Mouse (Mus musculus) retina, postnatal 7 days (tissue): ENCODE measurements at regions not wholly inside any gene's neighbourhood (a gene's known extent, or its start where the extent isn't known, plus 50 kb on each side); places are given as distances from the start of the nearest gene placed in this dataset.

Source experiments
- DNase-seq: peaks from one replicate; pipeline ENCODE4 v3.0.0-alpha.2; 2012; ENCODE audit warnings: low read depth, low spot score

DNA sequence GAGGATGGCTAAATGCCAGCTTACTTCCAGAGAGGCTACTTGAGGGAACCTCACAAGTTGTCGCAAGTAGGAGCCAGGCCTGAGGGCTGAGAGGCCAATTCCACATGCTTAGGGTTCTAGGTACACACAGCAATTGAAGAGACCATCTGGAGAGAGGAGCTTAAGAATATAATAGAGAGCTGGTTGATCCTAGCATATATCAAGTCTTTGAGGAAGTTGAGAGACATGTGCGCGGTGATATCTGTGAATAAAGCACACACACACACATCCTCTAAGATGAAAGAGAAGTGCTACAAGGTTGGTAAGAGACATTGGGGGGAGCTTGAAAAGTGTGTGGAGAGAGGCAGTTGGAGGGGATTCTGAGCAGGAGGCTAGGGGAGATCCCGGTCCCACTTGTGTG lies 189.5 kb downstream of the Zfp462 start:
- no peak for DNase-seq

DNA sequence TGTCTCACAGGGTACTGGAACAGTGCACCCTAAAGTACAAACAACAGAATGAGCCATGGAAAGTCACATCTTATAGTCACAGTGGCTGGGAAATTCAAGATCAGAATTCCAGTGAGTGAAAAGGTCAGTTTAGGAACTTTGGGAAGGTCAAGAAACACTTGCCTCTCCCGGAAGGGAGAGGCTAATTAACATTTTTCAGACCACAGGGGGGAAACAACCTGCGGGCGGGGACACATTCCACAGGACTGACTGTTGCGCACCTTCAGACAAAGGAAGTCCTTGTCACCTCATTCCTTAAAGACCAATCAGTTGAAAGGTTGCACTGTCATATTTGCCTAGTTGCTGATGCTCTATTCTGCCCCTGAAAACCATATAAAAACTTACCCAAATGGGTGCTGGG lies 189.9 kb downstream of the Zfp462 start:
- no peak for DNase-seq

DNA sequence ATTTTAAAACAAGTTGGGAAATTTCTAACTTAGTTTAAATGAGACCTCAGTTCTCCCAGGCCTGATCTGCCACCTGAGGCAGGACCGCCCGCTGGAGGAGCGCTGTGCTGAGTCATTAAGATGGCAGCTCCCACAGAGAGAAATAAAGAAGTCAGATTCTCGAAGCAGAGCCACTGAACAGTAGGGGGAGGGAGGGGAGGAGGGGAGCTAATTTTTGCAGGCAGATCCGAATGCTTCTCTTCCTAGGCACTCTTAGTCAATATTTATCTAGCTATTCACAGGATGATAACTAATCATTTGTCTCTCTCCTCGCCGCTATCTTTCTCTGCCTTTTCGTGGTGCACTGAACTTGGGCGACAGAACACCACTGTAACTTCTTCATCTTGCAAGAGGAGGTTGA lies 191.4 kb downstream of the Zfp462 start:
- no peak for DNase-seq

DNA sequence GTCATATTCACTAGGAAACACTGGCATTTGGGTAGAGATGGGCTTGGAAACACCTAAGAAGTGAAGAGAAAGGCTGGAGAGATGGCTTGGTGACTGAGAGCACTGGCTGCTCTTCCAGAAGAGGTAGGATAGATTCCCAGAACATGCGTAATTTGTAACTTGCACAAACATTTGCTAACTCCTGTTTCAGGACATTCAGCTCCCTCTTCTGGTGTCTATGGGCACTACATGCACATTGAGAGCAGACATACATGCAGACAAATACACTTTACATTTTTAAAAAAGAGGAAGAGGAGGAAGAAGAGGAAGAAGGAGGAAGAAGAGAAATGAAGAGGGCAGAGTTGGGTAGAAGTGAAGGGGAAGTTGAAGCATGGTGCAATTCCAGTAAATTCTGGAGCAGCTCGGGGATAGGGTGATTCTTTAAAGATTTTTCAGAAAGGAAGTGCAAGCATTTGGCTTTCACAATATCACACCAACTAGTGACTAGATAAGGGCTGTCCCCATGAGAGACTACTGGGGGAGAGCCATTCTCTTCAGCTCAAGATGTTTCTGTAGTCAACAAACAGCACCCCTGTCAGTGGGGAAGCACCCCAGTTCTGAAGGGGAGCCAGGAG lies 193.0 kb downstream of the Zfp462 start:
- DNase-seq = no peak

DNA sequence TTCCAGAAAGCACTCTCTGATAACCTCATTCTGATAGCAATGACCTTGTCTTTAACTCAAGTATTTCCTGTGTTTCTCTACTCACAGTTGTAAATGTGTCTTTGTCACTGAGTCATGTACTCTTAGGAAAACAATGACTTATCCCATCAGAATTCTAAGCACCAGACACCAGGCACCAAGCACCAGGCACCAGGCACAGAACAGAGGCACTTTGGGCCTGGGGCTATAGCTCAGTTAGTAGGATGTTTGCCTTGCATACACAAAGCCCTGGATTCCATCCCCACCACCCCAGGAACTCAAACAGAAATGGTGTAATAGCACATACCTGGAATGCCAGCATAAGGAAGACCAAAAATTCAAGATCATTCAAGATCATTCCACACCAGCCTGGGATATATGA lies 196.5 kb downstream of the Zfp462 start:
- DNase-seq = no peak

DNA sequence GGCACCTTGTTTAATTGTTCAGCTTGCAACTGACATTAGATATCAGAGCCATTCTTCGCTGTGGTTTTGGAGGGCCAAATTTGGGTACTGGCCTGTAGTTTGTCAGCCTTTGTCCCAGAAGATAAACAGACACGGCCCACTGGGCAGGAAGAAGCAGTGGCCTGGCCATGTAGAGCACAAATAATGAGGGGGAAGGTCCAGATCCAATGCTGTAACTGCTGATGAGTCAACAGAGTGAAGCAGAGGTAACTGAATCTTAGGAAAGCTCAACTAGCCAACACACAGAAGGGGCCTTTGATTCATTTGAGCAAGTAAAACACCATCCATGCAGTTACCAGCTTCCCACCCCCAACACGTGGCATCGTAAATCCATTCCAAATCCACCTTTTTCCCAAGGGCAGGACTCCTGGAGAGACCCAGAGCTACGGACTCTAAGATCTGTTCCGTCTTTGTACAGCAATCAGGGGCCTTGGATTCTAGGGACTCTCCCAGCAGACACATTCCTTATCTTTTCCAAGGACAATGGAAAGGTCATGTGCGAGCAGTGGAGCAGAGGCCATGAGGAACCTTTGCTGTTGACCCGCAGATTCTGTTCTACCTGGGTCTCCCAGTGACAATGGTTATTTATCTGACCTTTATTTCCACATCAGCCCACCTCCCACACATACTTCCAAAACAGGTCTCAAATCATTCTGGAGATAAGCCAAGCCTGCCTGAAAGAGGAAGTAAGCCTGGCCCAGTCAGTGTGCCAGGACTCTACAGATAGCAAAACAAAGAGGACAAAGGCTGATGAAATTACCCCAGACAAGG lies 197.3 kb downstream of the Zfp462 start:
- no peak for DNase-seq

DNA sequence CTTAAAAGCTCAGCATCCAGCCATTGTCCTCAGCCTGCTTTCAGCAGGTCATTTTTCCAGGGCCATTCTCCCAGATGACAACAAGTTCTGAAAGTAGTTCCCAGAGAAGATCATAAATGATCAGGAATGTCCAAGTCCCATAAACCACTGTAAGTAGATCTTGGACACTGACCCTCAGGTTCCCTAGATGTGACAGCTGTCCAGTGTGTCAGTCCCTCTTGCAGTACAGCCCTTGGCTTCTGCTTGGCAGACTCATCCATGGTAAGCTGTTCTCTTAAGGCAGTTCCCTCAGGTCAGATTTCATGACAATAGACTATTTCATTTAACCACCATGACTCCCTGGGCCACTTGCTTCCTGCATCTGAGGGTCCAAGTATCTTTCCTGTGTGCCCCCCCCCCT lies 198.6 kb downstream of the Zfp462 start:
- no peak for DNase-seq

DNA sequence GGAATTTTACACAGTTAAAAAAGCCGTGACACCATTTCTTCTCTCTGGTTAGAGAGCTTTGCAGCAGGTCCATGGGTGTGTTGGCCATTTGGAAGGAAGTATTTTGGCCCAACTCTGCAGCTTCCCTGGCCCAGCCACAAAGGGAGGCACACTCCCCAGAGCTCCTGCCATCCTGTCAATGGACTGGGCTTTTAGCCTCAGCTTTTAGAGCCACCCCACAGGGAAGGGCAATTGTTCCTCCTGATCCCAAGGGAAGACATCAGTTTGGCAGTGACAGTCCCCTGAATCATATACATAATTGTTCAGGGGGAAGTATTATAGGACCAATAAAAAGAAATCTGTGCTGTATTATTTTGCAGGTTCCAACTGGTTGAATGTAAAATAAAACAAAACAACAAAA lies 200.1 kb downstream of the Zfp462 start:
- no peak for DNase-seq

DNA sequence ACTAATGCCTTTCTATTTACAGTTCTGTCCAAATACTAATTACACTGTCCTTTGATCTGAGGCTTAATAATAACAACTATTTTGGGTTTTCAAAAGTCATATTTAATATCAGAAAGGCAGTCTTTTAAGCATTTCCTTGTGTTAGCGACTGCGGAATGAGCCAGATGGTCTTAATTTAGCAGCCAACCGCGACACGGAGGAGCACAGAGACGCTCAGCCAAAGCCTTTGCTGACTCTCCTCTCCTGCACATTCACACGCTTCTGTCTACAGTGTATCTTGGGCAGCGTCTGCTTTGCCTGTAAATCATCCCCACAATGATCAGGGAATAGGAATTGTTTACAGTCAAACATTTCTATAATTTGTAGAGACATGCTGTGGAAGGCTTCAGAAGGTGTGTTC lies 201.1 kb downstream of the Zfp462 start:
- DNase-seq = no peak

DNA sequence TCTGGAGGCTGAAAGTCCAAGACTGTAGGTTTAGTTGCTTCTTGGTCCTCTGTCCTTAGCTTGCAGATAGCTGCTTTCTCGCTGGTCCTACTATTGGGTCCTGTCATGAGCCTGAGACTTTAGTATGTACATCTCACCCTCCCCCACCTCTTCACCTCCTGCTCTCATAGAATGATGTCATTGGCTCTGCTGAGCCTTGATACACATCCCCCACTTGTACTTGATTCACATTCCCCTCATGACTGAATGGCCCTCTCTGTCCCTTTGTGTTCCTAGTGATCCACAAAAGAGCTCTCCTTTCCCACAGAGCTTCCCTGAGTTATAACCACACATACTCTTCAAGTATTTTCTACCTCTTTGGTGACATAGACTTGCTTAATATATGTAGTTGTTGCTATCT lies 201.5 kb upstream of the Rad23b start:
- DNase-seq = no peak

DNA sequence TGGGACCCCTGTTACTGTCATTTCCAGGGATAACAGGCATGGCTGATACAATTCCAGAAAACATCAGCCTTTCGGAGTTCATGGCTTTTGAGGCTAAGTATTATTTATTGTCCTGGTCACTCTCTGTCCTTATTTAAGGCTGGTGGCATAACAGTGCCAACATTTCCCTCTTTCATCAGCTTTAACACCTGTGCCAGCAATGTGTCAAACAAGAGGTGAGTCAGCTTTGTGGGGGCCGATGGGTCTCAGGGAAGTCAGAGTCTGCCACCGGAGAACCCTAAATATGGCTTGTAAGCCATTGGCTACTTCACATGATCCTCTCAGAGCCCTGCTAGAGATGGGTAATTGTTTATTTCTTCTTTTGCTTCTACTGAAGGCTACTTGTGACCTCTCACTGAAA lies 195.3 kb upstream of the Rad23b start:
- no peak for DNase-seq

DNA sequence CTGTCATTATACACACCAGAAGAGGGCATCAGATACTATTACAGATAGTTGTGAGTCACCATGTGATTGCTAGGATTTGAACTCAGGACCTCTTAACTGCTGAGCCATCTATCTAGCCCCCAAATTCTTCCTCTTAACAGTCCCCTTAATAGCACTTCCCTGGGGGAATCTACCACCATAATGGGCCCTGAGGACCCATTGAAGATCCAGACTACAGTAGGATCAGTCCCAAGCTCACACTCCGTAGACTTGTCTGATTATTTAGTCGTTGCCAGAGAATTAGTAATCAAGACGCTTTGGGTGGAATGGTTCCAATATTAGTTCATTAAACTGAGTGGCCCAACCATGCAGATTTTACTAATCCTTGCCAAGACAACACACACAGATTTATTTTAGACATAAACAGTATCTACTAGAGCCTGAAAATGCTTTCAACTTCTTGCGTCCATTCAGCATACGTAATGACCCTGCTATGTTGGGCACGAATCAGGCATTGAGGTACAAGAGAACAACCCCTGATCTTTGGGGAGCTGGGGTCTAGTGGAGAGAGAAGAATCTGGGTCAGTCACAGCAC lies 191.6 kb upstream of the Rad23b start:
- DNase-seq = no peak

DNA sequence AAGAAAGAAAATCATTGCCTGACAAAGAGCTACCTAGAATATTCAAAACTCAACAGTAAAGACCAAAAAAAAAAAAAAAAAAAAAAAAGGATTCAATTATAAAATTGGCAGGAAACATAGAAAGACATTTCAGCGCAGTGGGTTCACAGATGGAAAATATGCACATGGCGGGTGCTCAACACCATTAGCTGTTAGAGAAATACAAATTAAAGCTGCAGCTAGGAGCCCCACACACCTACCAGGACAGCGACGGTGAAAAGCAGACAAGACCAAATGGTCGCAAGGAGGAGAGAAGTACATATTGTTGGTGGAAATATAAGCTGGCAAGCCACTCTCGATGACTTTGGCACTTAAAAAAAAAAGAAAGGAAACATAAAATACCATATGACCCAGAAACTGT lies 183.6 kb upstream of the Rad23b start:
- DNase-seq = no peak

DNA sequence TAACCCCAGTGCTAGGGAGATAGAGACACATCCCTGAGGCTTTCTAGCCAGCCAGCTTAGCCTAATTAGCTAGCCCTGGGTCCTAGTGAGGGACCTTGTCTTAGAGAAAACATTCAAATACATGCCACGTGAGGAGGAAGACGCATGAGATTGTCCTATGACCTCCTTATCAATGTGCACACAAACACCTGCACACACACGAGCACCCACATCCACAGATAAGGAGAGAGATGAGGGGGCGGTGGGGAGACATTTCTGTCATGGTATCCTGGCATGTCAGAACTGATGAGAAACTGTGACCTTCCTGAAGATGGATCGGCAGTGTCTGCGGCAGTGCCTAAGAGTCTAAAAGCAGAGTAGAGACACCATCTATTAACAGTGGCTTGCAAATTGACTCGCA lies 180.8 kb upstream of the Rad23b start:
- no peak for DNase-seq

DNA sequence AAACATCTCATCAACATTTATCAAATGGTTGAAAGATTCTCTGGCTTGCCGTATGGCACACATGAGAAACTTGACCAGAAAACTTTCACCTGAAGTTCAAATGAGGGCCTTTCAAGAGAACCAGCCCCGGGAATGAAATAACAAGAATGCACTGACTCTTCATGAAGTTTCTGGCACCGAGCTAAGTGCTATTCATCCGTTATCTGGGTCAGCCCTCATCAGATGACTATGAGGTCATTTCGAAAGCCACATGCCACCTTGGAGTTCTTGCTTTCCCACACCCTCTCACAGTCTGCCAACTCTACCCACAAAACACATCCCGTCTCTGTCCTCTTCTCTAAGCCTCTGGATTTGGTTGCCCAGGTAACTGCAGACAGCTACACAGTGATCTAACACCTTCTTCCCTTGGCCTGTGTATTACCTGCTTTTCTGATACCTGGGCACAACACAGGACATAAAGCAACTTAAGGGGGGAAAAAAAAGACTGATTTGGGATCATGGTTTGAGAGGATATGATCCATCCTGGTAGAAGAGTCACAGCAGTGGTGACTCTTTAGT lies 177.4 kb upstream of the Rad23b start:
- no peak for DNase-seq

DNA sequence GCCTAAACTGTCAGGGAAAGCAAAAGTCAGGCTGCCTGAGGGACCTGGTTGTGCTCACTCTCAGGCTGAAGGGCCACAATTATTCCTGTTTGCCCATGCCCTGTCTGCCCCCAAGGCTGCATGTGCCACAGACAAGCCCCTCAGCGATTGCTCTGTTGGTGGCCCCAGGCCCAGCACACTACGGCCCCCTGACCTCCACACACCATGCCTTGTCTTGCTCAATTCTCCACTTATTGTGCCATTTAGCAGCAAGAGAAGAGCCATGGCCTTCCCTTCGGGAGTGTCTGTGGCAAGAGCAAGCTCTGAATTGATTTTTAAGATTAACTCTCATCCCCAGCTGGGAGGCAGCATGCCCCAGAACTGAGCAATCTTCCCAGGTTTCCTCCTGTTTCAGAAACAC lies 173.8 kb upstream of the Rad23b start:
- no peak for DNase-seq

DNA sequence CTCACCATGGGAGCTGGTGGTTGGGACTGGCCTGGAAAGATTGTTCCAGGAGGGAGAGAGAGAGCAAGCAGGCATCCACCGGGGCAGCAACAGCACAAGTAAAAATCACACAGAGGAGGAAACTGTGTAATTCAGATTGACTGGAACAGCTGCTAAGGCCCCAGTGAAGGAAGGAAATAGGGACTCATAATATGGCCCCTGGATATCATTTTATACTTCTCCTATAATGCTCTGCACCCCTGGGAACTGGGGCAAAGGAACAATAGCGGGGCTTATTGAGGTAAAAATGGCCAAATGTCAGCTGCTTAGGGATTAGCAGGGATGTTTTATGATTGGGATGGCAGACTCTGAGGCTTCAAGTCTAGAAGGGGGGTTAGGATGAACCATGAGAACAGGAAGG lies 170.4 kb upstream of the Rad23b start:
- DNase-seq = no peak

DNA sequence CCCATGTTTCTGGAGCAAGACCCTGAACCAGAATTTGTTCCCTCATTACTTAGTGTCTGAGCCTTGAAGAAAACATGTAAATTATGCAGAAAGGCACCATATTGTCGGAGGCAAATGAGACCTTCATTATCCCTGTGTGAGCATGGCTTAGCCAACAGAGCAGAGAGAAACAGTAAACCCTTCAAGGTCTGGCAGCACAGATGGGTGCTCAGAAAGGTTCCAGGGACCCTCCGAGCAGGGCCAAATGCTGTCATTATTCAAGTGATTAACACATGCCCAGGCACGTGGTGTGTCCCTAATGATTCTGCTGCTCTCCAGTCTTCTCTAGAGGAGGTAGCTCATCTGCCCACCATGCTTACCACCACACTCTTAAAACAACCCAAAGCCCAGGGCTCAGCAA lies 166.3 kb upstream of the Rad23b start:
- DNase-seq = no peak

DNA sequence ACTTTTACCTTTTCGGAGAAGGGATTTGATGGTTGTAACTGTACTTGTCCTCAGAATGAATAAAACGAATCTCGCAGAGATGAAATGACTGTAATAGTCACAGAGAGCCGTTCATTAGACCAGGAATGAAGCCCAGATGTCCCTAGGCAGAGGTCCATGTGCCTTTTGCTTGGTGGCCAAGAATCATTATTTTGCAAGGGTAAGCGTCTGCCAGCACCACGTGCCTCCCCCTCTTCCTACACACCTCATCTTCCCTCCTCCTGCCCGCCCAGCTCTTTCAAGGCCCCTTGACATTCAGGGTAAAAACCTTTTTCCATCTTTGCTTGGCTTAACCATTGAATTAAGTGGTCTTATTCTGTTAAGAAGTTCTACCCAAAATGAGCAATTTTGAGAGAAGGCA lies 161.1 kb upstream of the Rad23b start:
- no peak for DNase-seq

DNA sequence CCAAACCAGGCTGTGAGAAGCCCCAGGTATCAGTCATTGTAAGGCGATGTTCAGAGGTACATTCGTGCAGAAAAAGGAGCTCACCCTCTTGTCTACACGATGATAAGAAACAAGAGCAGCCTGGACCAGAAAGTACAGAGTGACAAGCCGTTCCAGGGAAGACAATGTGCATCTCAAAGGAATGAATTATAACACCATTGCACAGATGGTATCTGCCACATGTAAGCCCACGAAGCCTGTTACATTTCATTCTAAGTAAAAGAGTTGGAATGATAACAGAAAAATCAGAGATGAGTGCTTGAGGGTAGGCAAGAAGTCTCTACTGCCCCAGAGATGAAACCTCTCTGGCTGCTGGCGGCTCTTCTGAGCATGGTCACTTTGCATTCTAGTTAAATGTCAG lies 159.3 kb upstream of the Rad23b start:
- no peak for DNase-seq

DNA sequence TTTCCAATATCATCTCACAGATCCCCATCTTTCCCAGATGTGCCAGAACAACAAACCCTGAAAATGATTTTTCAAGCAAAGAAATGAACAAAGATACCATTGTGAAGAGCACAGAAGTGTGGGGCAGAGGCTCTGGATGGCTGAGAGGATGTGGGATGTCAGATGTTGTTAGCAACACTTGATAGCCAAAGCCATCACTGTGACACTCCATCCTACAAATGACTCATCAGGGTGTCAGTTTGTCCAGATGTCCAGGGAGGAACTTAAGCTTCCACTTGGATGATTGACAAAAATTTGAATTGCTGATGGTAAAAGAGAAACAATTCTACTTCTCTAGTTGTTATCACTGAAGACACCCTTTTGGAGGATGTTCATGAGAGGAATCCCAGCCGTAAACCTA lies 155.8 kb upstream of the Rad23b start:
- no peak for DNase-seq

DNA sequence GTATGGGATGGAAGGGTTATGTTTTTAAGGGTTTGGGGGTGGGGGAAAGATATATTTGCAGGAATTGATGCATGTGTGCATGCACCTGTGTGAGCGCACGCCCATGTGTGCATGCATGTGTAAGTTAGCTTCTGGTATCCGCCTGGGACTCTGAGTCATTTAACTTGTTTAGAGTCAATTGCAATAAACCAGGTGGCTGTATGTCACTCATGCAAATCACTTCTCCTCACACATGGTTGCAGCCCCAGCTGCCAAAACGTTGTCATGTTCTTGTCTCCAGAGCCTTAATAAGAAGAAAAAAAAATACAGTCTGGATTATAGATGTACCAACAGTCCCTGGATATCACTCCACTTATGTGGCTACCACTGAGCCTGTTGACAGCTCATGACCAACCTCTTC lies 155.3 kb upstream of the Rad23b start:
- no peak for DNase-seq
